Mouse (Mus musculus) stomach, embryonic 14.5 days (tissue): ENCODE measurements at regions not wholly inside any gene's neighbourhood (a gene's known extent, or its start where the extent isn't known, plus 50 kb on each side); places are given as distances from the start of the nearest gene placed in this dataset.

ENCODE experiments used
- ATAC-seq: fragments of 200-750 bp; cut with Nextera tagmentation; 2 replicates; pipeline ENCODE4 v1.8.0; 2017; ENCODE audit warnings: low read depth, moderate TSS enrichment; ENCODE audit not compliant: insufficient number of reproducible peaks, insufficient read depth, low FRiP score
- H3K27ac ChIP-seq: fragments of 300-500 bp; sonication (generic); 2 replicates; pipeline ENCODE4 v1.5.1; 2014; ENCODE audit warnings: mild to moderate bottlenecking, low read length, moderate library complexity, mixed read lengths
- H3K27me3 ChIP-seq: fragments of 300-500 bp; sonication (generic); 2 replicates; pipeline ENCODE4 v1.6.1; 2014; ENCODE audit warnings: low read length, control low read depth, mixed read lengths; ENCODE audit not compliant: control insufficient read depth, insufficient read depth
- H3K36me3 ChIP-seq: fragments of 300-500 bp; sonication (generic); 2 replicates; pipeline ENCODE4 v1.6.1; 2014; ENCODE audit warnings: mild to moderate bottlenecking, control low read depth, low read length, moderate library complexity, mixed read lengths; ENCODE audit not compliant: control insufficient read depth, insufficient read depth
- H3K4me1 ChIP-seq: fragments of 300-500 bp; sonication (generic); 2 replicates; pipeline ENCODE4 v1.6.1; 2014; ENCODE audit warnings: low read length, control low read depth, mixed read lengths; ENCODE audit not compliant: control insufficient read depth, insufficient read depth
- H3K4me2 ChIP-seq: fragments of 300-500 bp; sonication (generic); replicated peaks from 2 replicates; pipeline ENCODE4 v1.6.1; 2014; ENCODE audit warnings: low read depth, low read length, control low read depth
- H3K4me3 ChIP-seq: fragments of 300-500 bp; sonication (generic); 2 replicates; pipeline ENCODE4 v1.5.1; 2014; ENCODE audit warnings: low read depth, low read length, control low read depth
- H3K9ac ChIP-seq: fragments of 300-500 bp; sonication (generic); replicated peaks from 2 replicates; pipeline ENCODE4 v1.6.1; 2014; ENCODE audit warnings: low read depth, mild to moderate bottlenecking, control low read depth, low read length, moderate library complexity, mixed read lengths
- H3K9me3 ChIP-seq: fragments of 300-500 bp; sonication (generic); 2 replicates; pipeline ENCODE4 v1.6.1; 2016; ENCODE audit warnings: low read depth, low read length, control low read depth; ENCODE audit not compliant: control insufficient read depth
- WGBS: fragments of 180-500 bp; shearing (Covaris S2); extraction: QIAGEN DNeasy Blood & Tissue Kit; methylation state at CpG from one replicate; pipeline ENCODE4 v1.1.7; 2014; 5-methylcytosine and 5-hydroxymethylcytosine counted together

DNA sequence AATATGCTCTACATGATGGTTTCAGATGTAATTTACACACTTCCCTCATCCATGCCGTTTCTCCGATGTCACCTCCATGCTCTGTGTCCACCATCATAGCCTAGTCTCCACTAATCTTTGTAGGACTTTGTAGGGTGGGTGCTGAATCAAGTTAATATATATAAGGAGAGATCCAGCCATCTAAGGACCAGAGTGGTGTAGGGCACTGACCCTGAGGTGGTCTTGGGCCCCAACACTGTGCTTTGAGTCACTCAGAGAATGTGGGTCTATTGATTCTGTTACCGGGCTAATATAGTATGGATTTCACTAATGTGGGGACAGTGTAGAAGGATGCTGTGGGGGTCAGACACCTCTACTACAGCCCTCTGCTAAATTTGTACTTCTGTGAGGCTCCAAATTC lies 104.4 kb downstream of the Tex36 start:
- WGBS: 96% methylated on average over 3 of the region's 3 CpGs
- Histone ChIP-seq H3K4me3 (no peak overlapping the region), H3K4me1 (no peaks in the 10 kb centered on the region)

DNA sequence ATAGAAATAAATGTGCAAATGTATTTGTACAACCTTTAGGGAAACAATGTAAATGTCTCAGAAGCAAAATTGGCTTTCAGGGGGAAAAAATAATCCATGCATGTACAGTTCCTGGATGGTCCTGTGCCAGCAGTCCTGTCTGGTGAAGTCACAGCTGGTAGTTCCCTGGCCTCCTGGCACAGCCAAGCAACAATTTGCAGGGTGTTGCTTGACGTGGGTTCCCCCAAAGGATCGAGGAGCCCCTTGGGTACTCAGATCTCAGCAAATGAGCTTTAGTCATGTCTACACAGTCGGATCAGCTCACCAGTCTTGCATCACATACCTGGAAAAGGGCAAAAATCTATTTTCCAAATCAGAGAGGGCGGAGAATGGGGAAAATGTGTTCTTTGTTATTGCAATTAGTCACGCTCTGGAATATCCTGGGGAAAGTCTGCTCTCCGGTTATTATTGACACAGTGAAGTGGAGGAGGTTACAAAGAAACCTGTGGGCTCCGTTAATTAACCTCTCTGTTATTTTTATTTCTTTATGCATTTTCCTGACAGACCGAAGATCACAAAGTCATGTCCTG lies 106.9 kb downstream of the Tex36 start:
- Histone ChIP-seq H3K9ac (no peak overlapping the region), H3K4me3 (no peak overlapping the region), H3K27me3 (no peaks in the 10 kb centered on the region), H3K27ac (no peak overlapping the region), H3K36me3 (no peaks in the 10 kb centered on the region), H3K4me2 (no peak overlapping the region), H3K9me3 (no peaks in the 10 kb centered on the region), H3K4me1 (no peaks in the 10 kb centered on the region; the same call in 1 of the 2 replicates)
- 69% methylated on average over 8 of the region's 8 CpGs for WGBS
- ATAC-seq: no peak

More for the DNA sequence above, 104.4 kb downstream of the Tex36 start:
- Histone ChIP-seq H3K27ac (no peak overlapping the region), H3K9me3 (no peaks in the 10 kb centered on the region), H3K9ac (no peak overlapping the region), H3K27me3 (no peaks in the 10 kb centered on the region), H3K4me2 (no peak overlapping the region), H3K36me3 (no peaks in the 10 kb centered on the region)
- no peak for ATAC-seq

DNA sequence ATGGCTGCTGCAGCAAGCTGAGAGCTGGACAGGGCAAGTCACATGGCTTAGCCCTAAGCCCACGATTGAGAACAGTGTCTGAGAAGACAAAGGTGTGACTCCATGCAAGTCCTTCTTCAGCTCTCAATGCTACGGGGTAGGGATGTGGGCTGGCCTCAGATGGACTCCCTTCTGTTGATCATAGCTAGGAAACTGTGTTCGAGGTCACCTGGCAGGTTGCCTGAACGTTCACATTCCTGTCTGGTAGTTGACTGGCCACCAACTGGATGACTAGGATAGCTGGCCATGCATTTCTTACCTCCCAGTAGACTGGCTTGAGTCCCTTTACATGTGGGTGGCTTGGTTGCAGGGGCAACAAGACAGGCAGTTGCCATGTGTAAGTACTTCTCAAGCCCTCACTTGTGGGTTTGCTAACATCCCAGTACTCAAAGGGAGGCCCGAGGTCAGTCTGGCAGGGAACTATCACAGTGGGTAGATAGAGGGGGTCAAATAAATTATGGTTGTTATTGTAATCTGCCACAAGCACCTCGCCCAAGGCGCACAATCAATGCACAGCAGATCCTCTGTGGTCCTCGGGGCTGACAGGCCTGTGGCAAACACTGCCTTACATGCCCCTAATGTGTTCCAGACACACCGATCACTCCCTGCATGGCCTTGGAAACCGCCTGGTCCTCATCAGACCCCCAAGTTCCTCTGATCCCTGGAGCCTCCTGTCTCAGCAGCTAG lies 107.5 kb downstream of the Tex36 start:
- 63% methylated on average over 10 of the region's 10 CpGs for WGBS
- no peak for ATAC-seq
- no peak overlapping the region for H3K4me2 ChIP-seq
- H3K27me3 ChIP-seq: no peaks in the 10 kb centered on the region
- no peak overlapping the region for H3K9ac ChIP-seq
- H3K4me1 ChIP-seq: no peaks in the 10 kb centered on the region; the same call in 1 of the 2 replicates
- H3K9me3 ChIP-seq: no peaks in the 10 kb centered on the region
- no peaks in the 10 kb centered on the region for H3K36me3 ChIP-seq
- H3K4me3 ChIP-seq: no peak overlapping the region
- H3K27ac ChIP-seq: no peak overlapping the region

DNA sequence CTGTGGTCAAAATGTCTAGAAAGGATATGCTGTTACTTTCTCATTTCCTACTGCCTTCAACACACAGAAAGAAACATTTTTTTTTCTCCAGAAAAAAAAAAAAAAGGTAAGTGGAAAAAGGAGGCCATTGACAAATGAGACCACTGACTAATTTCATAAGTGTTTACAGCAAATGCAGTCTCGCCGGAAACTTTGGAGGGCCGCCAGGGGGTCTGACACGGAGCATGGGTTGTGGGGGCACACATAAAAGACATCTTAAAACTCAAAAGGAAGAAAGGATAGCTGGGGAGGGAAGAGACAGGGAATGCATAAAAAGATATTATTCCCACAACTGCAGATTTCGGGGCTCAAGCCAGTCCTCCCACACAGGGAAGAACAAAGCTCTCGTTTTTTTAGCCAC lies 109.3 kb downstream of the Tex36 start:
- no peak for ATAC-seq
- no peak overlapping the region for H3K27ac ChIP-seq
- H3K4me2 ChIP-seq: no peak overlapping the region
- no peaks in the 10 kb centered on the region for H3K9me3 ChIP-seq
- H3K4me3 ChIP-seq: no peak overlapping the region
- peaks cover 4% of the 10 kb centered on the region; the same call in 1 of the 2 replicates for H3K4me1 ChIP-seq
- no peaks in the 10 kb centered on the region for H3K36me3 ChIP-seq
- no peak overlapping the region for H3K9ac ChIP-seq
- 21% methylated on average over 6 of the region's 6 CpGs for WGBS
- H3K27me3 ChIP-seq: no peaks in the 10 kb centered on the region

DNA sequence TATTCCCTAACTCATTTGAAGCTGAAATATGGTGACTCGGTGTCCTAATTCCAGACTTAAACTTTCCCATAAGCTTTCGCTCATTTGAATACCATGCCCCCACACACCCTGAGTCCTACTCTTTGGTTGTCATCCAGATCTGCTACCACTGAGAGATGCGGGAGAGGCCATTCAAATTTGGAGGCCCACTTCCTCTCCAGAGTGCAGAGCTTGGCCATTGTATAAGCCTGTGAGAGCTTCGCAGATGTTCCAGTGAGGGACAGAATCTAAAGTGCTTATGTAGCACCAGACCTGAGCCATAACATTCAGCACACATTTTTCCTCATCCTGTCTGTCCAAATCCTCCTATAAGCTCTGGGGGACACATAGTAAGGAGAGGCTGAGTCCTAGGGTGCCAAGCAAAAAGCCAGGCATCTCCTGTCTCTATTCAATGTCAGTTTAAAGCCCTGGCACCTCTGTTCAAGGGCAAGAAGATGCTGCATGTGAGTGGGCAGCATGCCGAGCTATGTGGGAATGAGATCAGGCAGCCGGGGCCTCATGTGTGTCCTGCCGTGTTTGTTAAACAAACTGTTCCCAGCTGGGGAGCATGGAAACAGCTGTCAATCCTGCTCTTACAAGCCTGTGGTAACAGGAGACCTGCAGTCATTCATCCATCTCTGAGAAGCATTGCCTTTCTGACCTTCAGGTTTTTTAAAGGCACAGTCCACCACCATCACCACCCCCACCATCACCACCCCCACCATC lies 113.9 kb downstream of the Tex36 start:
- Histone ChIP-seq H3K9me3 (no peaks in the 10 kb centered on the region), H3K9ac (no peak overlapping the region), H3K27me3 (no peaks in the 10 kb centered on the region), H3K4me2 (no peak overlapping the region), H3K27ac (peak overlapping the region; percentile 45; the same call in 1 of the 2 replicates), H3K4me3 (no peak overlapping the region), H3K36me3 (no peaks in the 10 kb centered on the region), H3K4me1 (peaks cover 4% of the 10 kb centered on the region; the same call in 1 of the 2 replicates)
- 43% methylated on average over 7 of the region's 7 CpGs for whole genome bisulfite sequencing
- no peak for ATAC-seq

DNA sequence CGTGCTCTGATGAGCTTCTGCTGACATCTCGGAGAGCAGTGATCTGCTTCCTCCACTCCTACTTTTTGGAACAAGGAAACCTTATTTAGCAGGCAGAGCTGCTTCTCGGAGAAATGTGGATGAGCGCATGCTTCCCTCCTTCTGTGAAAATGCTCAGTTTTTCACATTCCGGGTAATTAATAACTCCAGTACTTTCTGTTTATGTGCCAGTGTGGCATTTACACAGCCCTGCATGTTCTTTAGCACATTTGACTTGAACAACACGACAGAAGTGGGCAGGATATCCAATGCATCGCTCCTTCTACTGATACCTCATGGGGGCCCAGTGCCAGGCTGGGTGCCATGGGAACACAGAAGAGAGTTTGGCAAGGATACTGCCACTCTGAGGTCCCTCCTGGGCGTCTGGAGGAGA lies 117.5 kb downstream of the Tex36 start:
- Histone ChIP-seq H3K9me3 (no peaks in the 10 kb centered on the region), H3K4me1 (0 out of 2 replicates have a peak, but pooled peaks cover 4% of the 10 kb centered on the region), H3K9ac (no peak overlapping the region), H3K36me3 (no peaks in the 10 kb centered on the region), H3K27me3 (no peaks in the 10 kb centered on the region), H3K27ac (no peak overlapping the region), H3K4me3 (no peak overlapping the region), H3K4me2 (no peak overlapping the region)
- 76% methylated on average over 8 of the region's 8 CpGs for WGBS
- no peak for ATAC-seq

DNA sequence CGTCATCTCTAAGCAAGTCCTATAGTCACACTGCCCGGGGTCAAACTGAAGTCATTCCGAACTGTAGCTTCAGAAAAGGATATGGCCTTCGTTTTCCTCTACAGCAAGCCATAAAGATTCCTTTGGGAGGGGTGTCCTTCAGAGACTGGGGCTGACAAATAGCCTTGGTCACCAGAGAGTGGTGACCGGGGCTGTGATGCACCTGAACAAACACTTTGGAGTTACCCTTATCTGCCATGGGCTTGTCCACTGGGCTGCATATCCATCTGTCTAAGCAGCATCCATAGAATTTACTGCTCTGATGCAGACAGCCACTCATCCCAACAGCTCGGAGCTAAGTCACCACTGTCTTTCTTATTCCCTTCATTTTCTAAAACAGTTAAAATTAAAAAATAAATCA lies 120.4 kb downstream of the Tex36 start:
- H3K4me2 ChIP-seq: no peak overlapping the region
- 43% methylated on average over 6 of the region's 6 CpGs for WGBS
- H3K4me3 ChIP-seq: no peak overlapping the region
- no peaks in the 10 kb centered on the region for H3K9me3 ChIP-seq
- no peak for ATAC-seq
- no peak overlapping the region for H3K9ac ChIP-seq
- H3K27me3 ChIP-seq: no peaks in the 10 kb centered on the region
- H3K27ac ChIP-seq: no peak overlapping the region
- no peaks in the 10 kb centered on the region for H3K4me1 ChIP-seq
- H3K36me3 ChIP-seq: no peaks in the 10 kb centered on the region

DNA sequence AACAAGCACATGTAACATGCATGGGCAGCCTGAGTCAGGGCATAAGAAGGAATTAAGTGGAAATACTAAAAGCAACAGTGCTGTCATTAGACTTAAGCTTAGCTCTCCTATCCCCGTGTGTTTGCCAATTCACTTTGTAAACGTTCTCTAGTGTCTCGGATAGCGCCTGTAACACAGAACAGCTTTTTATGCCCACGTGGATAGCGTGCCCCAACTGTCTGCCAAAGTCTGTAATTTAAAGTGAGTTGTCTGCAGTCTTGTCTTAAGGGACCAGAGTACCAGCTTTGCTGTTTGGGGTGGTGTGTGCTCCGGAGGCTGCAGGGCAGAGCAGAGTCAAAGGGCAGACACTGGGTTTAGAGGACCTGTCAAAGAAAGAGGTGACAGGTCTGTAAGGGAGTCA lies 122.3 kb downstream of the Tex36 start:
- WGBS: 26% methylated on average over 7 of the region's 7 CpGs

More for the DNA sequence above, 122.3 kb downstream of the Tex36 start:
- Histone ChIP-seq H3K36me3 (no peaks in the 10 kb centered on the region), H3K9me3 (no peaks in the 10 kb centered on the region), H3K4me2 (no peak overlapping the region), H3K27ac (no peak overlapping the region), H3K4me1 (no peaks in the 10 kb centered on the region), H3K9ac (no peak overlapping the region), H3K4me3 (no peak overlapping the region), H3K27me3 (no peaks in the 10 kb centered on the region)
- ATAC-seq: no peak
